Mouse (Mus musculus) frontal cortex, adult 2 months (tissue): Measurements from ENCODE around the gene Syt1. TPM values are rescaled to one million over a fixed set of nuclear protein-coding genes. Genes with fewer than 3 reads are reported as not detected.

Experiments
- DNase-seq, 2 experiments: peaks; one replicate each; pipeline ENCODE4 v3.0.0; 2022; ENCODE audit warnings: low spot score in 1 of 2; ENCODE audit errors: extremely low spot score in 1 of 2
- polyA plus RNA-seq: library from polyadenylated mRNA; depleted of rRNA; stranded (reverse); fragments of >200 nt; gene quantifications from 2 replicates; pipeline ENCODE4 v1.2.3, GENCODE M21; 2012

The Syt1 gene
- polyA plus RNA-seq, 1 experiment, result 663 TPM

DNA sequence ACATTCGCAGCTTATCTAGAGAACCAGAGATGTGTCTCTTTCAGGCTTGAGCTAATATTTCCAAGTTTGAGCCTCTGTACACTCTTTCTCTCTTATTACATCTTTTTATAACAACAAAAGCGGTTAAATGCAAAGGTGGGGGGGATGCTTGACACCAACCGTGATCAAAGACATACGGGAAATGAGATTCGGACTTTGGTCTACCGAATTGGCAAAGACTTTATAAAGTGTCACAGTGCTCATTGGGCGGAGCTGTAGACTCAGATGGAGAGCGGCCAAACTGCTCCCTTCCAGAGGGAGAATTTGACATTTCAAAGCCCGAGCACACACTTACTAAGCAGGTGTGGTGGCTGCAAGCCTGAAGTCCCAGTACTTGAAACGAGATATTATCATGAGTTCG is 477.9 kb downstream of the Syt1 start:
- DNase-seq, result no peak

DNA sequence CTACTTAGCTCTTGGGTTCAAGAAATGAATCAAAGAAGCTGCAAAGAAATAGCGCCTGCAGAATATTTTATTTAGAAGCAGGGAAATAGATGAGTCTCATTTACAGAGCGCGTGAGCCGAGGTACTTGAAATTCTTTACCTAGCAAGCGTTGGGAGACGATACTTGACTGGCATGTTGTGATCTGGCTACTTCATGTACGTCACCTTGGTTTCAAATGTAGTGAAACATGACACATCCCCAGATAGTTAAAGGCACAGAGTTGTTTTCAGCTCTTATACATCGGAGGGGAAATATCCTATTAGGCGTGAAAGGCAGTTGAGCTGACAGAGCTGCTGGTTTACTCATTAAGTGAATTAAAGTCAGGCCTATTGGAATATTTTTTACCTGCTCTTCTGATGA is 478.5 kb downstream of the Syt1 start:
- DNase-seq, result no peak

DNA sequence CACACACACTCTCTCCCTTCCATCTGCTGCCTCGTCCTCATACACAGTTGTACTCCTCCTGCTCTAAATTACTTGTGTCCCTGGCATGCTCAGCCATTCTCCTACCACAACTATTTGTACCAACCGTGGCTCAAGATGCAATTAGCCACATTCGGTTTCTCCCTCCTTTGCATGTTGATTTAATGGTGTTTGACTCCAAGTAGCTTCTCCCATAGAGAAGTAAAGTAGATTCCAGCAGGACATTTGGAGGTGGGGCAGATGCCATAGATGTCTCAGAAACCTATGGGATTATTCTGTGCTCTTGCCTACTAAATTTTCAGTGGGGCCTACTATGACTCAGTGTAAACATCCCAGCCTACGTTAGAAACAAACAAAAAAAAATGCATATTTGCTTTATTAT is 479.1 kb downstream of the Syt1 start:
- no peak for DNase-seq

DNA sequence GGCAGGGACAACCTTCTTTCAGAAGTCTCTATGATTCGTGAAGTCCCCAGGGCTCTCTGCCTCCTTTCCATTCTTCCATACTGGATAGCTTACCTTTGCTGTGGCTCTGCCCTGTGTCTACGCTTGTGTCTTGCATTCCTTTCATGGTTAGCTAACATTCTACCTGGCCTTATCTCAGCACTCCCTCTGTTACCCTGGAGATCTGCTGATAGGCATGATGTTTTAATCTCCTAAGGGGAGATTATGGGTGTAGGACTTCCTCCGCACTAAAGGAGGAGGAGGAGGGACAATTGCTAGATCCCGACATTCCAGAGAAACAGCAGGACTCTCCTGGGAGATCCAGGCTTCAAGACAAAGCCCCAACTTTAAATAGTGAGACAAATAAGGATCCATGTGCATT is 479.7 kb downstream of the Syt1 start:
- no peak for DNase-seq

DNA sequence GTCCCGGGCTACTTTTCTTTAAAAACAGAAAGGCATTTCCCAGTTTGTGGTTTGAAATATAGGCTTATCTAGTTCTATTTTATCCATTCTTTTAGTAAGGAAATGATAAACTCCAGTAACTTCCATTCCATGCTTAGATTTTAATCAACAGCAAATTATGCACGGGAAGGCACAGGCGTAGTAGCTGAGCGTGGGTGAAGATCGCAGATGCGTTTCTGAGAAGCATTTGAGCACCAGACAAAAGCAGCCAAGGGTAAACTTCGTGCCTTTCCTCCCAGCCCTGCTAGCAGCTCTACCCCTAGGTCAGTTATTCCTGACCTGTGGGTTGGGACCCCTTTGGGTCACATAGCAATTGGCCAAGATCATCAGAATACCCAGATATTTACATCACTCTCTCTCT is 482.4 kb downstream of the Syt1 start:
- peak in 1 of 2 experiments; percentile 55 for DNase-seq

DNA sequence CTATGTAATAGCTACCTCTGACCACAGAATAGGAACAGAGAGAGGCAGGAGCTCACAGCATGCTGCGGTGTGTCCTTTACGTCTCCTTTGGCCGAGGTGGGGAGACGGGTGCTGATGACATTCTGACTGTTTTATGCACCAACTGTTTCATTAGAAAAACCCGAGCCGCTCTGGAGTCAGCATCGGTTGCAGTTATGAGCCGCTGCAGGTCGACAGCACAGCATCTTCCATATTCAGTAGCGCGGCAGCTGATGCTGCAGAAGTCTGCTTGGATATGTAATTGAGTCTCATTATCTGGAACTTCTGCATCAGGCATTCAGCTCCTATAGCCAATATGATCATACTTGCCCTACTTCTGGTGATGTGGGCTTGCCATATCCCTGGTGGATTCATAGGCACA is 485.3 kb downstream of the Syt1 start:
- DNase-seq, result no peak

DNA sequence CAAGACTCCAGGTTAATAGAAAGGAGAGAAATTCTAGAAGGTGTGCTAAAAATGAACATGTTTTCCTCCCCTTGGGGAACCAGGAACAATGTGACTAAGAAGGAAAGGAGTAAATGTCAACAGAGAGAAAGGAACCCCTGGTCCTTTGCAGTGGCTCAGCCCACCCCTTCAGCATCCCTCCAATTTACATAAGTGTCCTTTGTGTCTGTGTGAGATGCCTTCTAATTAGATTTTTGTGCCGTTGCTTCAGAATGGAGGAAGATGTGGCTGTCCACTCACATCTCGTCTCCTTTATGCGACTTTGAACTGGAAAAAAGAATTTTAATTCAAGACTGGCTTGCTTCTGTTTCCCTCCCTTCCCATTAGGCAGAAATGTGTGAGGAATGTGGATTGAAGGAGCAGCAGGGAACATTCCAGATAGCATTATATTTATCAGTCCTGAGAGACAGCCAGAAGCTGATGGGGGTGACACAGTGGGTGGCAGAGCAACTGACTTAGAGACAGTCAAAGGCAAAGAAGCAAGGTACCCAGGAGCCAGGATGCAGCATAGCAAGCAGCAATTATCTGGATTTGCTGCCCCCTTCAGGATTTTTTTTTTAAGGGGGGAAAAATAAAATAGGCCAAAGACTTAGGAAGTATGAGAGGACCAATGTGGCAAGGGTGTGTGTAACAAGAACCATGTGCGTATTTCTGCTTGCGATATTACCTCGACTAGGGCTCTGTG is 486.3 kb downstream of the Syt1 start:
- DNase-seq, result peak in 1 of 2 experiments; percentile 57

DNA sequence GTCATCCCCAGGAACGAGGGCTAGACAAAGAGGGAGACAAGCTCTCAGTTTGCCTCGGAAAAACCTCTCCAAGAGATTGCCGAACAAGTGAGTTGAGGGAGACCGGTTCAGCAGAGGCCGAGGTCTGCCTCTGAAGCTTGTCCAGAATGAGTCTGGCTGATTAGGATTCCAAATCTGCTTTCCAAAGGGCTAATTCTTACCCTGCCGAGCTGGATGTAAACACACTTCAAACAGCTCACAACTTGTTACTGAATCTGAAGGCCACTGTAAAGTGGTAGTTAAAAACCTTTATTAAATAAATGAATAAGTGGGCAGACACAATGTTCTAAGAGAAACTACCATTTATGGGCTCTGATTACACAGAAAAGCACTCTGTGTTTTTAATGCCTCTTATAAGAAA is 491.6 kb downstream of the Syt1 start:
- no peak for DNase-seq

DNA sequence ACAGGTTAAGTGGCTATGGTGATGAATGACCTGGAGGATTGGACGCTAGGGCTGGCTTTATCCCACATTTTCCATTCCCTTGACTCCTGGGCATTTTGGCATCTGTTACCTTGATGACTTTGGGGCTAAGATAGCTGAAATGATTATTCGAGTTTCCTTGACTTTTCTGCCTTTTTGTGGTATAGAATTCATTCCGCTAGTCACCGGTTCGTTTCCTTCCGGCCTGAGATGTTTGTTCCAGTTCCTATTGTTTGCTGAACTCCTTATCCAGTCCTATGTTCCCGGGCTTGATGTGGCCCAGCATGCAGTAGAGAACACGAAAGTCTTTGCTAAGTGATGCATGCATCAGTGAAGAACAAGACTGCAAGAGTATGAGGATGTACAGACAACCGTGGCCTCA is 493.7 kb downstream of the Syt1 start:
- DNase-seq, result no peak

DNA sequence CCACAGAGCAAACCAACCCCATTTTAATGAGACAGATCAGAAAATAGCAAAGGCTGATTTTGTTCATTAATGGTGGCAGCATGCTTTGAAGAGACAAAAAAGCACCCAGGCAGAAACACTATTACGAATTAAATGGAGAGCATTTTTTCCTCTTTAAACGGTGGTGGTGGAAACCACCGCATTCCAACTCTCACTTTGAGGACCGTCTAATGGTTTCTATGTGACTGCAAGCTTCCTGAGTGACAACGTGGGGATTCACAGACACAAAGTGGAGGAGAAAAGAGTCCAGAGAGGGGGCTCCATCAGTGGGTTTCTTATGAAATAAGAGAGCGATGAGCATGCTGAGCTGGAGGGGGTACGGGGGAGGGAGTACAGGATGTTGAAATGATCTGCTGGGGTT is 496.1 kb downstream of the Syt1 start:
- DNase-seq, result no peak

DNA sequence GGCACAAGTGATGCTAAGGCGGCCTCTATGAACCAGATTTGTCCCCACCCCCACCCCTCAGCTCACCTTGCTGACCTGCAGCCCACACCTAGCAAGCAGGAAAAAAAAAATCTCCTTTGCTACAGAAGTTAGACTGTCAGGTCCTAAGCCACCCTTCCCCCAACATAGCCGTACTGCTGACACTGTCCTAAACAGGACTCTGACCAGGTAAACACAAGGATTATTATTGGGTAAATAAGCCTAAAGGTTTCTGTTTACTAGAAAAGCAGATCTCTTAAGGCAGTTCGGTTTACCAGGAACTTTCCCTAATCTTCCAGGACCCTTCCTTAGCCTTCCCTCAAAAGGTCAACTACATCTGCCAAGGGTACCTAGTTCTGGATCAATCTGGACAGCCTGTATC is 501.2 kb downstream of the Syt1 start:
- no peak for DNase-seq

DNA sequence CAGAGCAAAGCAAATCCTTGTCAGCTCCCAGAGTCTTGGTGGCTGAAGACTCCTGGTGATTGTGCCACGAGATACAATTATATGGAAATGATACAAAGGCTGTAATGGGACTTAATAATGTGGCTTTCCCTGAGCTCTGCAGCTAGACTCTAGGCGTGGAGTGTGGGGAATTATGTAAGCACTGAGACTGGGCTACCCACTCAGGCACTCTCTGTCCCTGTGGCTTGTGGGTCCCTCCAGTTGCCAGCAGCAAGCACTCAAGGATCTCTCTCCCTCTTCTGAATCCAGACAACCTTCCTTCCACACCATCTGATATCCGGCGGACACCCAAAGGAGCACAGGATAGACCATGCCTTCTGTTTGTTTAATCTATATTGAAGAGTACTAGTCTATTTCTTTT is 503.9 kb downstream of the Syt1 start:
- DNase-seq, result no peak

DNA sequence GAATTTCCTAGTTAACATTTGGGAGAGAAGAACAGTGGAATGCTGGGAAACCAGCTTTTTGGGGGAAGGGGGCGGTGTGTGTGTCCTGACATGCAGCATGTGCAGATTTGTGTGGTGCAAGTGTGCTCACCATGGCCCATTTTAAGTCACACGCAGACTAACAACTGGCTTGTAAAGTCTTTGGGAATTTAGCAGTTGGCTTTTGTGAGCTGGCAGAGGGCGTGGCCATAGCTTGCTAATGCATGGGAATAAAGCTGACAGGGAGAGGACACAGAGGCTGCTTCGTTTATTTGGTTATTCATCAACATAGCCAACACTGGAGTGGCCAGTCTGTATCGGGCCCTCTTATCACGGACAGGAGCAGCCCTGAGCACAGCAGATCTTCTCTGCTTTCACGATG is 505.9 kb downstream of the Syt1 start:
- DNase-seq, result no peak

DNA sequence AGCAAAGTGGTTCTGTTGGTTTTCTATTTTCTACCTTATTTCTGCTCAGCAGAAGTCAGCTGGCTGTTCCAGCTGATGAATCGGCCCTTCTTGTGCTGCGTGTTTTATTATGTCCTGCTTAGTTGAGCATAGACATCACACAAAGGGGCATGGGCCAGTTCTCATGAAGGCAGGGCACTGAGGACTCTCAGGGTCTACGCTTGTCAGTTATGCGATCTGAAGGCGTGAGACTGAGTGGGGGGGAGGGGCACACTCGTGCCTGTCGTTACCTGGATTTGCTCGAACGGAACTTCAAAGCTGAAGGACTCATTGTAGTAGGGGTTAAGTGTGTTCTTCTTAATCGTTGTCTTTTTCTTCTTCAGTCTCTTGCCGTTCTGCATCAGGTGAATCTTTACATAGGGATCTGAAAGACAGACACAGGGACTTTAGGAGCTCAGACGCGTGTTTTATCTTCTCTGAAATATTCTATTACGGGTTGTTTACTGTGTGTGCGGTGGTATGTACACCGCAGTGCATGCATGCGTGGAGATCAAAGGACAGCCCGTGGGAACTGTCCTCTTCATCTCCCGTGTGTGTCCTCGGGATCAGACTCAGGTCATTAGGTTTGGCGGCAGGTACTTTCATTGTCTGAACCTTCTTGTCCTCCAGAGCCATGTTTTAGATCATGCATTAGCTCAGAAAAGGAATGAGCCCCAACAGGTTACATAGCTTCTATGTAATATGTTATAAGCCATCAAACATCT is 506.5 kb downstream of the Syt1 start:
- no peak for DNase-seq

DNA sequence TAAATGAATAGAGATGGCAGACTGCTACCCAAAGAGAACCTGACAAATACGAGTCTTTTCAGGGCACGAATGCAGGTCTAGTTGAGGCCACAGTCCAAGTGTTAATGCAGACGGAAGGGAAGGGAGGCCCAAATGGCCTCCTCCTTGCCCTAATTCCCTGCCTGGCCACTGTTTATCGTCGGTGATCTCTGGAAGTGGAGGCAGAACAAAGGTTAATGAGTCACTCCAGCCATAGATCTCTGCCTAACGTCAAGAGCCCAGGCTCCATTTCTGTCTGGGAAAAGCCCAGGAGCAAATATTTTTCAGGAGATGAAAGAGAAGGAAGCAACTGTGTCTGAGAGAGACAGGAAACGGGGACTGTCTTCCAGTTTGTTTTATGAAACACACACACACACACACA is 520.6 kb downstream of the Syt1 start:
- DNase-seq, result no peak

DNA sequence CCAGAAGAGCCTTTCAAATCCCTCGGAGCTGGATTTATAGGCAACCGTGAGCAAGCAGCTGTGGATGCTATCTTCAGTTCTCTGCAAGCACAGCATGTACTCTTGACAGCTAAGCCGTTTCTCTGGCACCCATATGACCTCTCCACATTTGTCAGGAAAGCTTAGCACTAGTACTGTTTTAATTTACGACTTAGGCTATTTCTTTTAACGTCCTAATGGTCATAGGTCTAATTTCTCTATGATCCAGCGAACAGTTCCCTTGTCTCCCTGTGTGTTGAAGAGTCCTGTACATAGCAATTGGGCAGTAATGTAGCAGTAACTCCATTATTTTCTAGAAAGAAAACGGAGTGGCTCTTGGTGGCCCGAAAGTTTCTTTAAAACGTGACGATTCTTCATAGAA is 526.8 kb downstream of the Syt1 start:
- no peak for DNase-seq

DNA sequence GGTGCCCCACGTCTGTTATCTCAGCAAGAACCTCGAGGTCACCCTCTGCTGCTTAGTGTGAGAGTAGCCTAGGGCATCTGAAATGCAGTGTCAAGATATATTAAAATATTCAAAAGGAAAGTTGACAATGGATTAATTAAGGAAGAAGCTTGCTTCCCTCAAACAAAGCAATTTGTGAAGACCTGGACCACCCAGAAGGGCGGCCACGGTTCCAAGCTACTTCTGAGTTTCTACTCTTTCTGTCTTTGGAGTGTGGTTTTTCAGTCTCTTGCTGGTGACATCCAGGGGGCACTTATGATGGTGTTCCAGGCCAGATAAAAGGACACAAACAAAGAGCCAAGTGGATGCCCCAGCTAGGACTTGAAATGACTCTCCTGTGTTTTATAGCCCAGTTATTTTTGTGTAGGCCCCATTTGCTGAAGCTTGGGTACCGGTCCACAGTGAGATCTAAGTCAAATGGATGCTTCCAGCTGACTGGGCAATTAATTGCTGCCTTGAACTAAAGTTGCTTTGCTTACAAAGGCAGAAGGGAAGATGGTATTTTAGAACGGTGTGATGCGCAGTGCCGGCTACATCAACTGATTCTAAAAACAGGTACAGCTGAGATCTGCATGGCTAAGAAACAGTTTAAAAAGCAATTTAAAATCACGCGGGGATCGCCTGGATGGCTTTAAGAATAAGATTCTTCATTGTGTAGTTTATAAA is 530.5 kb downstream of the Syt1 start:
- DNase-seq, result no peak

DNA sequence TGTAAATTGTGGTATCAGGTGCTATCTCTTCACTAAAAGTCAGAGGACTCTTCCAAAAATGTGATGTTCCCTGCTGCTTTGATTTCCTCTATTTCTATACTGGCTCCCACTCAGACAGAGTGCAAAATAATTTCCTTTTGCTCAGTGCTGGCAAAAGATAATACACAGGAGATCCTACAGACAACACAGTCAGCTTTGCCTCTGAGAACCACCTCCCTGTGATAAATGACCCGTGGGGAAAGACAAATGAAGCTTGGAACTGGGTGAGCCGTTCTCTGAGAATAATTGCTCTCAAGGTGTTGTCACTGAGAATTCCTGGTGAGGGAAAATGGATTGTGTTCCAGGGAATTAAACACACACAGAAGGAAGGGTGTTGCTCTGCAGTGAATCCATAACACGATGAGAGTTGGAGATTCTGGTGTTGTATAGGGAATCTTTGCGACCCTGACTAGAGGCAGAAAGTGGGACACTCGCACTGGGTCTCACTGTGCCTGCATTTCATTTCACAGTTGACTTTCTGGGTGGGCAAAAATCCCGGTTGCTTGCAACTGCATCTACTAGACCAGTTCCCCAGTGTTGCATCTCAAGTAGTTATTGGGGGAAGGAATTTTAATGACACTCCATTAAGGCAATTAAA is 540.3 kb downstream of the Syt1 start:
- no peak for DNase-seq

DNA sequence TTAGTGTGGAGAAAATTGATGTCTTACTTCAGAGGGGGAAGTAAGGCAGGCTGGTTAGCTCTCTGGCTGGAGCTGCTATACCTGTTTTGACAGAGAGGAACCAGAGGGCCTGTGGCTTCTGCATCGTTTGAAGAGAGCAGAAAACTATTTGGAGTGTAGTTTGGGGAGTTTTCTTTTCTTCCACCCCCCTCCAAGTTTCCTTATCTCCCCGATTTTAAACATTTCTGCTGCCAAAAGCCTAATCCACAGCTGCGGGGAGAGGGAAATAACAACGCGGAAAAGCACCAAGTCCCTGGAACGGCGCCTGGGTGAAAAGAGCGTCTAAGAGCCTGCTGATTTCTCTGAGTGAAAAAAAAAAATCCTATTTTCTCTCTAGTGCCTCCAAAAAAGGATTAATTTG is 544.2 kb downstream of the Syt1 start:
- no peak for DNase-seq

DNA sequence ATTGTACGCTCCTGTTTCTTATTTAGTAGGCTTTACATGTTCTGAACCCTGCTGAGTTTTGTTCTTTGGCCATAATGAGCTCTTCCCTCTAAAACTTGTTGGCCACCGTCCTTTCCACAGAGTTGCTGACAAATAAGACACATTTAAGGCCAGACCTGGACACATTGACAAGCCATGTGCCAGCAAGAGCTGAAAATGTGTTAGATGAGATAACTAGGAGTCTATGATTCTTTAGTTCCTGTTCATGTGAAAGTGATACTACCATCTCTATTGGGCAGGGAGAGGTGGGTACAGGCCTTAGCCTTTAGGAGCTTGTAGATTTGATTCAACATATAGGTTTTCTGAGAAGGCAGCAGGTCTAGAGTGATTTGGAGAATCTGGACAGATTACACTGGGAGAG is 548.9 kb downstream of the Syt1 start:
- no peak for DNase-seq

DNA sequence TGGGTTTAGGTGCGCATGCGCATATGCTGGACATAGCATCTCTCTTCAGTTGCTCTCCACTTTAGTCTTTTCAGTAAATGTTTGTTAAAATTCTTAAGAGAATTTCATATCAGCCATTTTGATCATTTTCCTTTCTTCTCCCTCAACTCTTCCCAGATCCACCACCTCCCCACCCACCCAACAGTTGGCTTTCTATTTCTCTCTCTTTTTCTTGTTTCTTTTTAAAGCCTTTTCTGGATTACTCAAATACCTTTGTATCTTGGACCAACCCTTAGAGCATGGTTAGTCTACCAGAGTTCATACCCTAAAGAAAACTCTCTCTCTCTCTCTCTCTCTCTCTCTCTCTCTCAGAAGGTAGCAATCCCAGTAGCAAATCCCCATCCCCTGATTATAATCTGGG is 553.7 kb downstream of the Syt1 start:
- DNase-seq, result peak in 1 of 2 experiments; percentile 40
